Mouse (Mus musculus) liver, adult 2 months (tissue): ENCODE results near the gene Pax2.

Experiments used
- CTCF ChIP-seq: fragments of 200-500 bp; IDR thresholded peaks from 2 replicates; pipeline ENCODE4 v1.5.1; 2011; ENCODE audit warnings: low read depth, low read length, control low read depth
- POLR2A ChIP-seq: fragments of 200-500 bp; IDR thresholded peaks from 2 replicates; pipeline ENCODE4 v1.6.1; 2011; ENCODE audit warnings: low read length, control low read depth; ENCODE audit not compliant: insufficient read depth; ENCODE audit errors: extremely low read depth

- TF ChIP-seq CTCF (no peak), POLR2A (no peak)
These were observed 42.9 kb downstream of the Pax2 start for GRCm38 (mm10) chr19:44798731-44799130.
